Mouse (Mus musculus): ENCODE measurements around the gene Dcxr. TPM values are rescaled to one million over a fixed set of nuclear protein-coding genes. Genes with fewer than 3 reads are reported as not detected.
"Not testable (repeated sequence)": the region's sequence is repeated elsewhere in the genome, so short reads cannot be mapped to it uniquely, and the experiment has no call there.

Dcxr gene
- polyA plus RNA-seq, 1 experiment from 2014 or later, result 33.5 TPM

DNA sequence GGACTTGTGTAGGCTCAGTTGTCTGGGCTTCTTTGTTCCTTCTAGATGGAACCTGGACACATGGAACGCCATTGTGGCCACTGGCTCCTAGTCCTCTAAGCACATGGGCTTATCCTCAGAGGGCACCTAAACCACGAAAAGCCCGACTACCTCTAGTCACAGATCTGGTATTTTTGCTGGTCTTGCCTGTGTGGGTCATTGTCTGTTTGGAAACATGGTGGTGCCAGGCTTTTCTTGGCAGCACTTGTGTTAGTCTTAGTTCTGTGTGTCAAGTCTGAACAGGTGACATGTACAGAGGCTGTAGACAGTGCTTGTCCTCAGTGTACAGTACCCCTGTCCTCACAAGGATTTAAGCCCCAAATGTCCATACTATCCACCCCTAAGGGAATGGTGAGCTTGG, 43.5 kb downstream of the Dcxr start:
- H3K9me3 ChIP-seq, result no peaks in the 10 kb centered on the region

DNA sequence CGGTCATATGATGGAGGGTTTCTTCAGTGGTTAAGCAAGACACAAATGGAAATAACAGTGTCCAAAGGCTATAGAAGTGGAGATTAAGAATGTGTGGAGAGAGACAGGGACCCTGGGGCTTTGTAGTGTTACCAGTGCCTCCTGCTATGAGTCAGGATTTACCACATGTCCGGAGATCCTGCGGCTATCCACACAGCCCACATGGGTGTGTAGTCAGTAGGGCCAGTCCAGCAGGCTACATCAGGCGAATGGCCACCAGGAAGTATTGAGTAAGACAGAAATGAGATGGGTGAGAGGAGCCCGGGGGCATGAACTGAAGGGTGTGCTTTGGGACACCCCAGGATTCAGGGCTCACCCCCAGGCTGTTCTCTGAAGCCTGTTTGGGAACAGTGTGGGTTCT, 44.4 kb downstream of the Dcxr start:
- no peak overlapping the region for H3K4me3 ChIP-seq (replicated peaks)
- WGBS, result 88% methylated on average over 5 of the region's 5 CpGs
- no peaks in the 10 kb centered on the region for H3K9me3 ChIP-seq
- H3K4me1 ChIP-seq, result peaks cover 12% of the 10 kb centered on the region; the same call in 1 of the 2 replicates
- no peaks in the 10 kb centered on the region for H3K27me3 ChIP-seq (replicated peaks)
- ATAC-seq (ENCODE audit: insufficient read depth, low FRiP score, low read depth), result no peak
- no peak overlapping the region for H3K27ac ChIP-seq
- H3K9ac ChIP-seq, result no peak overlapping the region
- H3K4me2 ChIP-seq, result no peak overlapping the region
- peaks cover 24% of the 10 kb centered on the region for H3K36me3 ChIP-seq

More for the DNA sequence above, 43.5 kb downstream of the Dcxr start:
- no peak overlapping the region for H3K27ac ChIP-seq
- peaks cover 24% of the 10 kb centered on the region for H3K36me3 ChIP-seq
- no peak overlapping the region for H3K9ac ChIP-seq
- WGBS, result 87% methylated on average over 3 of the region's 3 CpGs
- H3K4me1 ChIP-seq, result peaks cover 12% of the 10 kb centered on the region; the same call in 1 of the 2 replicates
- ATAC-seq (ENCODE audit: insufficient read depth, low FRiP score, low read depth), result no peak
- H3K4me3 ChIP-seq (replicated peaks), result no peak overlapping the region
- H3K4me2 ChIP-seq, result no peak overlapping the region
- no peaks in the 10 kb centered on the region for H3K27me3 ChIP-seq (replicated peaks)

DNA sequence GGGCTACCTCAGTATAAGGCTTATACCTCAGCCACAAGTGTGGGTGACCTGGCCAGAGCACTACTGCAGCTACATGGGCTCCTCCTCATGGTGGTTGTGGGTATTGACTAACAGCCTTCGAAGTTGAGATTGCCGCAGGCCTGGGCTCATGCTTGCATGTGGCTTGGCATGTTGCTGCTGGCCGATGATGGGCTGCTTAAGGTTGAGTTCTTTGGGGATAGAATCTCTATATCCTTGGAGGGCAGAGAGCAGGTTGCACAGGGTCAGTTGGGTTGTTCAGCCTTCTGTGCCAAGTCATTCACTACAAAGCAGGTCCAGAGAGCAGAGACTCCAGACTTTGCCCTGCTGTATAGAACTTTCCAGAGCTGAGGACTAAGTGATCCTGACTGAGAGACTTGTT, 47.2 kb downstream of the Dcxr start:
- Histone ChIP-seq H3K4me2 (no peak overlapping the region), H3K36me3 (peaks cover 27% of the 10 kb centered on the region), H3K9ac (no peak overlapping the region), H3K4me1 (0 out of 2 replicates have a peak, but pooled peaks cover 3% of the 10 kb centered on the region), H3K27me3 (replicated peaks) (no peaks in the 10 kb centered on the region), H3K4me3 (replicated peaks) (no peak overlapping the region), H3K27ac (no peak overlapping the region), H3K9me3 (no peaks in the 10 kb centered on the region)
- WGBS, result 65% methylated on average over 3 of the region's 3 CpGs
- ATAC-seq (ENCODE audit: insufficient read depth, low FRiP score, low read depth), result peak; percentile 21; the same call in 1 of the 2 replicates

DNA sequence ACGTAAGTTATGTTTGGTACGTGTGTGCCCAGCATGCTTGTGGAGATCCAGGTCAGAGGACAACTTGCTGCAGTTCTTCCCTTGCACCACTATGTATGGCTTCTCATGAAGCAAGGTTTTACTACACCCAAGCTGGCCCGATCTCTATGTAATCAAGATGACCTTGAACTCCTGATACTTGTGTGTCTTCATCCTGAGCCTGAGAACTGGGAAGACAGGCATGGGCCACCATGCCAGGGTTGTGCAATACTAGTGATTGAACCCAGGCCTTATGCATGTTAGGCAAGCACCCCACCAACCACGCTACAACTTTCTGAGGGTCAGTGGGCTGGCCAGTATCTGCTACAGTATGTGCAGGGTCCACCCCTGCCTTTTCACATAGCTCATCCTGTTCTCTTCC, 50.1 kb downstream of the Dcxr start:
- Histone ChIP-seq H3K36me3 (peaks cover 19% of the 10 kb centered on the region), H3K27ac (no peak overlapping the region), H3K27me3 (replicated peaks) (no peaks in the 10 kb centered on the region), H3K9ac (no peak overlapping the region), H3K4me2 (no peak overlapping the region), H3K4me3 (replicated peaks) (no peak overlapping the region), H3K4me1 (peaks cover 9% of the 10 kb centered on the region; the same call in 1 of the 2 replicates), H3K9me3 (no peaks in the 10 kb centered on the region)
- WGBS, result 83% methylated on average over 4 of the region's 4 CpGs
- no peak for ATAC-seq (ENCODE audit: insufficient read depth, low FRiP score, low read depth)

DNA sequence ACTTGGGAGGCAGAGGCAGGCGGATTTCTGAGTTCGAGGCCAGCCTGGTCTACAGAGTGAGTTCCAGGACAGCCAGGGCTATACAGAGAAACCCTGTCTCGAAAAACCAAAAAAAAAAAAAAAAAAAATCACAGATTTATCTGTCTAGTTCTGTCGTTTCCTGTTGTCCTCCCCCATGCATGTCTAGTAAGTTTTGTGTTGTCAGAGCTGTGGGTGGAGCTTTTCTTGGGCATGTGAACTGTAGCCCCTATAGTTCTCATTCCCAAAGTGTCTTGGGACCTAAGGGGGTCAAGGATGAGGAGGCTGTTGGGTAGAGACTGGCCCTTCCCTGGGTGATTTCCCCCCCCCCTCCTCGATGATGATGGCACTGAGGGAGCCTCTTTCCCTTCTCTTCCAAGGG, 51.2 kb downstream of the Dcxr start:
- 79% methylated on average over 5 of the region's 5 CpGs for WGBS
- H3K4me3 ChIP-seq (replicated peaks); H3K4me1 ChIP-seq; H3K27me3 ChIP-seq (replicated peaks); ATAC-seq (ENCODE audit: insufficient read depth, low FRiP score, low read depth); H3K4me2 ChIP-seq; H3K27ac ChIP-seq; H3K9ac ChIP-seq; H3K9me3 ChIP-seq: not testable (repeated sequence)
- H3K36me3 ChIP-seq, result peaks cover 15% of the 10 kb centered on the region

Other genes with a start within 250 kb of the Dcxr start
- 157 and 168 TPM in 2 replicates for gene Mrpl12, start 242.7 kb downstream of the Dcxr start, polyA plus RNA-seq (2015; fragmentation: Nextera tagmentation; extraction: Ambion mirVana)
- 70.7 and 71.4 TPM in 2 replicates for gene Slc25a10, start 235.4 kb downstream of the Dcxr start, polyA plus RNA-seq (2015; fragmentation: Nextera tagmentation; extraction: Ambion mirVana)
- gene Gcgr, start 196.6 kb downstream of the Dcxr start, polyA plus RNA-seq (2015; fragmentation: Nextera tagmentation; extraction: Ambion mirVana), result 1.7 and 2.4 TPM in 2 replicates
- gene Mcrip1, start 177.6 kb downstream of the Dcxr start, polyA plus RNA-seq (2015; fragmentation: Nextera tagmentation; extraction: Ambion mirVana), result 167 TPM in 2 replicates
- 0.59 TPM in 1 of 2 replicates, not detected in the other for gene Ppp1r27, start 176.1 kb downstream of the Dcxr start, polyA plus RNA-seq (2015; fragmentation: Nextera tagmentation; extraction: Ambion mirVana)
- gene P4hb, start 154.0 kb downstream of the Dcxr start, polyA plus RNA-seq (2015; fragmentation: Nextera tagmentation; extraction: Ambion mirVana), result 954 and 1,026 TPM in 2 replicates
- 537 and 556 TPM in 2 replicates for gene Arhgdia, start 145.7 kb downstream of the Dcxr start, polyA plus RNA-seq (2015; fragmentation: Nextera tagmentation; extraction: Ambion mirVana)
- 420 and 451 TPM in 2 replicates for gene Alyref, start 128.9 kb downstream of the Dcxr start, polyA plus RNA-seq (2015; fragmentation: Nextera tagmentation; extraction: Ambion mirVana)
- 196 and 200 TPM in 2 replicates for gene Anapc11, start 128.9 kb downstream of the Dcxr start, polyA plus RNA-seq (2015; fragmentation: Nextera tagmentation; extraction: Ambion mirVana)
- 9.8 and 12.1 TPM in 2 replicates for gene Npb, start 118.8 kb downstream of the Dcxr start, polyA plus RNA-seq (2015; fragmentation: Nextera tagmentation; extraction: Ambion mirVana)
- gene Pcyt2, start 109.3 kb downstream of the Dcxr start, polyA plus RNA-seq (2015; fragmentation: Nextera tagmentation; extraction: Ambion mirVana), result 183 and 188 TPM in 2 replicates
- 38.1 and 39.0 TPM in 2 replicates for gene Sirt7, start 102.0 kb downstream of the Dcxr start, polyA plus RNA-seq (2015; fragmentation: Nextera tagmentation; extraction: Ambion mirVana)
- gene Mafg, start 93.7 kb downstream of the Dcxr start, polyA plus RNA-seq (2015; fragmentation: Nextera tagmentation; extraction: Ambion mirVana), result 29.3 and 31.9 TPM in 2 replicates
- 32.5 and 32.7 TPM in 2 replicates for gene Pycr1, start 83.5 kb downstream of the Dcxr start, polyA plus RNA-seq (2015; fragmentation: Nextera tagmentation; extraction: Ambion mirVana)
- 0.28 and 0.44 TPM in 2 replicates for gene Myadml2, start 79.1 kb downstream of the Dcxr start, polyA plus RNA-seq (2015; fragmentation: Nextera tagmentation; extraction: Ambion mirVana)
- gene Notum, start 66.1 kb downstream of the Dcxr start, polyA plus RNA-seq (2015; fragmentation: Nextera tagmentation; extraction: Ambion mirVana), result 3.9 and 4.9 TPM in 2 replicates
- 105 and 113 TPM in 2 replicates for gene Aspscr1, start 54.3 kb downstream of the Dcxr start, polyA plus RNA-seq (2015; fragmentation: Nextera tagmentation; extraction: Ambion mirVana)
- 155 and 158 TPM in 2 replicates for gene Cenpx, start 13.5 kb downstream of the Dcxr start, polyA plus RNA-seq (2015; fragmentation: Nextera tagmentation; extraction: Ambion mirVana)
- gene Lrrc45, start 13.4 kb downstream of the Dcxr start, polyA plus RNA-seq (2015; fragmentation: Nextera tagmentation; extraction: Ambion mirVana), result 55.7 and 57.3 TPM in 2 replicates
- gene Rac3, start 5.8 kb downstream of the Dcxr start, polyA plus RNA-seq (2015; fragmentation: Nextera tagmentation; extraction: Ambion mirVana), result 36.4 and 39.4 TPM in 2 replicates
- gene Cbr2, start 4.8 kb upstream of the Dcxr start, polyA plus RNA-seq (2015; fragmentation: Nextera tagmentation; extraction: Ambion mirVana), result 54.5 and 82.4 TPM in 2 replicates
- gene Hmga1b, start 35.5 kb upstream of the Dcxr start, polyA plus RNA-seq (2015; fragmentation: Nextera tagmentation; extraction: Ambion mirVana), result 4.3 and 9.3 TPM in 2 replicates
- 35.8 and 40.9 TPM in 2 replicates for gene Rfng, start 56.9 kb upstream of the Dcxr start, polyA plus RNA-seq (2015; fragmentation: Nextera tagmentation; extraction: Ambion mirVana)
- gene Gps1, start 57.0 kb upstream of the Dcxr start, polyA plus RNA-seq (2015; fragmentation: Nextera tagmentation; extraction: Ambion mirVana), result 157 and 172 TPM in 2 replicates
- gene Dus1l, start 69.1 kb upstream of the Dcxr start, polyA plus RNA-seq (2015; fragmentation: Nextera tagmentation; extraction: Ambion mirVana), result 69.2 and 79.0 TPM in 2 replicates
- gene Fasn, start 97.3 kb upstream of the Dcxr start, polyA plus RNA-seq (2015; fragmentation: Nextera tagmentation; extraction: Ambion mirVana), result 45.9 and 46.3 TPM in 2 replicates
- gene Ccdc57, start 205.6 kb upstream of the Dcxr start, polyA plus RNA-seq (2015; fragmentation: Nextera tagmentation; extraction: Ambion mirVana), result 4.5 and 5.6 TPM in 2 replicates
- gene Slc16a3, start 221.2 kb upstream of the Dcxr start, polyA plus RNA-seq (2015; fragmentation: Nextera tagmentation; extraction: Ambion mirVana), result 57.7 and 60.4 TPM in 2 replicates